Mouse (Mus musculus) G1E (cell line): ENCODE results near the gene Polr1a.

ENCODE experiments used
- CTCF ChIP-seq: IDR thresholded peaks from 2 replicates; pipeline ENCODE4 v1.5.1; 2012; ENCODE audit warnings: low read depth, low read length, inconsistent platforms, mixed read lengths
- GATA1 ChIP-seq: IDR thresholded peaks from 2 replicates; pipeline ENCODE4 v1.6.1; 2012; ENCODE audit warnings: borderline replicate concordance, low read length, inconsistent platforms, mixed read lengths
- TAL1 ChIP-seq: conservative IDR thresholded peaks from 2 replicates; pipeline ENCODE4 v1.6.1; 2012; ENCODE audit warnings: low read depth, low read length, inconsistent platforms, mixed read lengths

DNA sequence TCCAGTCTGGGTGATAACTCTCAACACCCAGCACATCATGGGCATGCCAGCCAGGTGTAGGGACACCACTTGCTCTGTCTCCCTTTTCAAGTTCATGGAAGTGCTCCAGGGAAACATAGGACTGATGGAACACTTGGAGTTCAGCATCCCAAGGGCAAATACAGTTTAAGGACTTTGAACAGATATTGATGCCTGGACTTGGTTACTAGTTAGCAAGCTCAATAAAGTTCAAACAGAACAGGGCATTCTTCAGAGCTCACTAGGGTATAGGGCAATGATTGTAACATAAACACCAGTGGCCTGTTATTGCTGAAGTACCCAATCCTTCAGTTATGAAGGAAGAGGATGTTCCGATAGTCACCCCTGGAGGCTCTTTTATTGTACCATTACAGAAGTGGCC, 119.2 kb downstream of the Polr1a start:
- TF ChIP-seq CTCF = no peak
- TF ChIP-seq TAL1 = no peak
- no peak for TF ChIP-seq GATA1
